Mouse (Mus musculus): ENCODE measurements at regions not wholly inside any gene's neighbourhood (a gene's known extent, or its start where the extent isn't known, plus 50 kb on each side); places are given as distances from the start of the nearest gene placed in this dataset.

DNA sequence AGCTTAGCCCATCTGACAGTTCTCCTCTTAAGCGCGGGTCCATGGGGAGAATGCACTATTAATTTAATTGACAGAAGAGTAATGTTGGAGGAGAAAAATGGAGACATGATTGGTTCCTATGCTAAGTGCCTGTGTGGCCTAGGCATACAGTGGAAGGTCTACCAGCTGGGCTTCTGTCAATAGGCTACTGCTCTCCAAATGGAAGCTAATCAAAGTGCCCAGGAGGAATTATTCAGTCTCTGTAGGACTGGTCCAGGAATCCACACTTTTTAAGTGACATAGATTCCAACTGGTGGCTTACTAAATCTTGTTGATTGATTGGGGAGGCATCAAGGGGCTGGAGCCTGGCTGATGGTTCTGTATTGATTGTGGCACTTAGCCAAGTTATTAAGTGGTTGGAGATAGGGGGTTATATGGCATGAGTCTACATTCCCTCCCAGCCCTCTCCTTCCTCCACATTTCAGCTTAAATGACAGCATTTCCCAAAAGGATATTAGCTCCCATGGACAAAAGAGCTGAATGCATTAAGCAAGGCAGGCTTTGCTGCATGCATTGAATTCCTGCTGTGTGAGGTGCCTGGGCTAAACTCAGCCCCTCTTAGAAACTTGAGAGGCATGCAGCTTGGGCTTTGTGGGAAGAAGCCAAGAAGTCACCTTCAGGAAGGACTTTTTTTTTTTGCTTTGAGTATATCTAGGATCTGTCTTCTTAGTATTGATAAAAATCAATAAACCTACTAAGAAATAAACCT lies 75.0 kb upstream of the Pirt start:
- no peak overlapping the region for H3K4me3 ChIP-seq (ENCODE audit: low read depth, low read length)
- 75% methylated on average over 2 of the region's 2 CpGs for WGBS
- no peaks in the 10 kb centered on the region for H3K9me3 ChIP-seq (ENCODE audit: control insufficient read depth, low read length)
- no peak for ATAC-seq (ENCODE audit: insufficient read depth, low FRiP score, low TSS enrichment)
- no peaks in the 10 kb centered on the region for H3K4me1 ChIP-seq (ENCODE audit: control insufficient read depth, insufficient read depth, low read length)
- no peak overlapping the region for H3K9ac ChIP-seq (ENCODE audit: low read length)
- no peaks in the 10 kb centered on the region for H3K27me3 ChIP-seq (ENCODE audit: control insufficient read depth, insufficient read depth, low read length)
- no peak overlapping the region for H3K4me2 ChIP-seq (ENCODE audit: low read depth)
- no peaks in the 10 kb centered on the region for H3K36me3 ChIP-seq (ENCODE audit: control insufficient read depth, insufficient read depth, low read length)
- peak; percentile 40 for DNase-seq (ENCODE audit: low spot score)
- no peak overlapping the region for H3K27ac ChIP-seq (ENCODE audit: low read depth, low read length)

GRCm38 (mm10) chr11:66845238-66845637 lies 66.5 kb upstream of the Pirt start:
- no peak overlapping the region for H3K9ac ChIP-seq (ENCODE audit: low read length)
- H3K4me1 ChIP-seq (ENCODE audit: control insufficient read depth, insufficient read depth, low read length) = no peaks in the 10 kb centered on the region; the same call in 1 of the 2 replicates
- ATAC-seq (ENCODE audit: insufficient read depth, low FRiP score, low TSS enrichment) = no peak
- DNase-seq (ENCODE audit: low spot score) = no peak
- H3K4me3 ChIP-seq (ENCODE audit: low read depth, low read length) = no peak overlapping the region
- H3K9me3 ChIP-seq (ENCODE audit: control insufficient read depth, low read length) = no peaks in the 10 kb centered on the region
- no peaks in the 10 kb centered on the region for H3K36me3 ChIP-seq (ENCODE audit: control insufficient read depth, insufficient read depth, low read length)
- no peak overlapping the region for H3K4me2 ChIP-seq (ENCODE audit: low read depth)
- no peak overlapping the region for H3K27ac ChIP-seq (ENCODE audit: low read depth, low read length)
- no peaks in the 10 kb centered on the region for H3K27me3 ChIP-seq (ENCODE audit: control insufficient read depth, insufficient read depth, low read length)

- peak; percentile 45; the same call in 1 of the 2 replicates for ATAC-seq (ENCODE audit: insufficient read depth, low FRiP score, low TSS enrichment)
- Histone ChIP-seq H3K4me3 (ENCODE audit: low read depth, low read length) (no peak overlapping the region), H3K9ac (ENCODE audit: low read length) (no peak overlapping the region), H3K36me3 (ENCODE audit: control insufficient read depth, insufficient read depth, low read length) (no peaks in the 10 kb centered on the region), H3K4me2 (ENCODE audit: low read depth) (no peak overlapping the region), H3K4me1 (ENCODE audit: control insufficient read depth, insufficient read depth, low read length) (no peaks in the 10 kb centered on the region; the same call in 1 of the 2 replicates), H3K27ac (ENCODE audit: low read depth, low read length) (no peak overlapping the region), H3K27me3 (ENCODE audit: control insufficient read depth, insufficient read depth, low read length) (no peaks in the 10 kb centered on the region), H3K9me3 (ENCODE audit: control insufficient read depth, low read length) (no peaks in the 10 kb centered on the region)
- DNase-seq (ENCODE audit: low spot score) = peak; percentile 27
- WGBS = 32% methylated on average over 9 of the region's 9 CpGs
Observed at GRCm38 (mm10) chr11:66846043-66846775, 65.6 kb upstream of the Pirt start.

Data from neural tube, embryonic 11.5 days (tissue).